Mouse (Mus musculus) C2C12 (cell line): ENCODE results near the gene Gk. TPM values are rescaled to one million over a fixed set of nuclear protein-coding genes. Genes with fewer than 3 reads are reported as not detected.

Source experiments
- H3K27me3 ChIP-seq: one replicate; pipeline ENCODE4 v1.6.1; 2011; ENCODE audit not compliant: control insufficient read depth, insufficient read depth, insufficient read length
- H3K36me3 ChIP-seq: one replicate; pipeline ENCODE4 v1.6.1; 2011; ENCODE audit not compliant: control insufficient read depth, insufficient read depth
- H3K4me3 ChIP-seq: one replicate; pipeline ENCODE4 v1.5.1; 2011; ENCODE audit warnings: mild to moderate bottlenecking, control low read depth; ENCODE audit not compliant: poor library complexity, insufficient read depth, severe bottlenecking
- H3K79me2 ChIP-seq: one replicate; pipeline ENCODE4 v1.6.1; 2011; ENCODE audit not compliant: control insufficient read depth, insufficient read depth
- H3K79me3 ChIP-seq: one replicate; pipeline ENCODE4 v1.6.1; 2011; ENCODE audit warnings: low read depth, control low read depth
- H3ac ChIP-seq: one replicate; pipeline ENCODE3; 2011; ENCODE audit warnings: low read depth; ENCODE audit not compliant: control insufficient read depth, insufficient read length
- CEBPB ChIP-seq: IDR thresholded peaks from one replicate; pipeline ENCODE4 v1.6.1; 2011; ENCODE audit warnings: low read depth, mild to moderate bottlenecking, control low read depth, moderate library complexity
- CTCF ChIP-seq: IDR thresholded peaks from one replicate; pipeline ENCODE4 v1.5.1; 2011; ENCODE audit not compliant: control insufficient read depth, insufficient read depth, insufficient read length
- FOSL1 ChIP-seq: IDR thresholded peaks from one replicate; pipeline ENCODE4 v1.8.0; 2011; ENCODE audit warnings: mild to moderate bottlenecking, low read length; ENCODE audit not compliant: poor library complexity, insufficient read depth, severe bottlenecking
- MAX ChIP-seq: IDR thresholded peaks from one replicate; pipeline ENCODE4 v1.6.1; 2011; ENCODE audit warnings: mild to moderate bottlenecking, control low read depth
- MYOD1 ChIP-seq: IDR thresholded peaks from one replicate; pipeline ENCODE4 v1.6.1; 2011; ENCODE audit warnings: low read depth; ENCODE audit not compliant: control insufficient read depth, insufficient read length
- MYOG ChIP-seq: IDR thresholded peaks from one replicate; pipeline ENCODE4 v1.6.1; 2011; ENCODE audit not compliant: control insufficient read depth, insufficient read length; ENCODE audit errors: extremely low read depth
- USF1 ChIP-seq: IDR thresholded peaks from one replicate; pipeline ENCODE4 v1.6.1; 2011; ENCODE audit warnings: low read depth, mild to moderate bottlenecking, control low read depth, moderate library complexity
- polyA plus RNA-seq: library from polyadenylated mRNA; unstranded; fragments of >200 nt; fragmentation: generic; extraction: Trizol; gene quantifications from one replicate; pipeline ENCODE4 v1.2.1, GENCODE M21; 2012; ENCODE audit warnings: missing spikeins

The Gk gene
- polyA plus RNA-seq, 1 experiment, result 1.5 TPM

GRCm38 (mm10) chrX:85682125-85682524 is 94.5 kb downstream of the Gk start:
- Histone ChIP-seq H3K27me3 (no peaks in the 10 kb centered on the region), H3K36me3 (no peaks in the 10 kb centered on the region), H3K79me2 (no peaks in the 10 kb centered on the region), H3ac (no peak overlapping the region), H3K79me3 (no peaks in the 10 kb centered on the region), H3K4me3 (no peak overlapping the region)
- TF ChIP-seq FOSL1 (no peak), MYOG (no peak), CEBPB (no peak), MAX (no peak), USF1 (no peak), CTCF (no peak), MYOD1 (no peak)

DNA sequence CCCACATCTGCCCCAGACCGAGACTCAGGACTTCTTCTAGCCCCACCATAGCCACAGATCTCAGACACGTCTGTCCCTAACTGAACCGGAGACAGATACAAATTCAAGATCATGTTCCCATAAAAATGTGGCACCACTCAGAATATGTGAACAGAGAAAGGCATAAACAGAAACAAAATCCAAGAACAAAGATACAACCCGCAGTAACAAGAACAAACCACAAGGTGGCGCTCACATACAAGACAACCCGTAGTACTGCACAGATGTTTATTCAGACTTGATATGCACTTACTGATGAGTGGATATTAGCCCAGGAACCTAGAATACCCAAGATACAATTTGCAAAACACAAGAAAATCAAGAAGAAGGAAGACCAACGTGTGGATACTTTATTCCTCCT is 99.8 kb downstream of the Gk start:
- H3ac ChIP-seq, result no peak overlapping the region
- H3K79me3 ChIP-seq, result no peaks in the 10 kb centered on the region
- no peaks in the 10 kb centered on the region for H3K27me3 ChIP-seq
- H3K4me3 ChIP-seq, result no peak overlapping the region
- TF ChIP-seq MYOD1 (no peak), MAX (no peak)
- H3K79me2 ChIP-seq, result no peaks in the 10 kb centered on the region
- no peaks in the 10 kb centered on the region for H3K36me3 ChIP-seq

Other genes with a start within 250 kb of the Gk start
- gene Tab3, start 202.8 kb downstream of the Gk start, polyA plus RNA-seq, result 1.7 TPM
- gene 5430427O19Rik, start 93.5 kb upstream of the Gk start, polyA plus RNA-seq, result not detected